Mouse (Mus musculus) bone marrow, adult 2 months (tissue): ENCODE measurements around the gene Zfp626. TPM values are rescaled to one million over a fixed set of nuclear protein-coding genes. Genes with fewer than 3 reads are reported as not detected.
"Not testable (repeated sequence)": the region's sequence is repeated elsewhere in the genome, so short reads cannot be mapped to it uniquely, and the experiment has no call there.

Experiments used
- H3K27ac ChIP-seq: fragments of 200-500 bp; 2 replicates; pipeline ENCODE4 v1.5.1; 2012; ENCODE audit warnings: low read depth, mild to moderate bottlenecking, control low read depth, inconsistent platforms, low read length; ENCODE audit not compliant: control insufficient read depth, poor library complexity, insufficient read depth
- H3K4me1 ChIP-seq: fragments of 200-500 bp; 2 replicates; pipeline ENCODE4 v1.6.1; 2011; ENCODE audit warnings: low read length; ENCODE audit not compliant: control insufficient read depth, insufficient read depth
- H3K4me3 ChIP-seq: fragments of 200-500 bp; replicated peaks from 2 replicates; pipeline ENCODE3; 2011; ENCODE audit warnings: mild to moderate bottlenecking, low read depth, low read length, control low read depth; ENCODE audit not compliant: control insufficient read depth
- CTCF ChIP-seq: fragments of 200-500 bp; IDR thresholded peaks from 2 replicates; pipeline ENCODE4 v1.5.1; 2011; ENCODE audit warnings: low read length, control low read depth; ENCODE audit not compliant: control insufficient read depth, insufficient read depth
- POLR2A ChIP-seq: fragments of 200-500 bp; IDR thresholded peaks from 2 replicates; pipeline ENCODE4 v1.6.1; 2011; ENCODE audit warnings: low read depth, mild to moderate bottlenecking, control low read depth, low read length, borderline replicate concordance; ENCODE audit not compliant: control insufficient read depth
- WGBS: fragments of 180-500 bp; shearing (Covaris S2); methylation state at CpG from one replicate; pipeline ENCODE4 v1.1.7; 2018; 5-methylcytosine and 5-hydroxymethylcytosine counted together
- polyA plus RNA-seq: library from polyadenylated mRNA; stranded (reverse); fragments of >200 nt; gene quantifications from 2 replicates; pipeline ENCODE4 v1.2.4, GENCODE M21; 2011; ENCODE audit warnings: low replicate concordance; ENCODE audit not compliant: missing spikeins, insufficient read depth, insufficient read length

The Zfp626 gene
- polyA plus RNA-seq, 1 experiment = 3.8 TPM

DNA sequence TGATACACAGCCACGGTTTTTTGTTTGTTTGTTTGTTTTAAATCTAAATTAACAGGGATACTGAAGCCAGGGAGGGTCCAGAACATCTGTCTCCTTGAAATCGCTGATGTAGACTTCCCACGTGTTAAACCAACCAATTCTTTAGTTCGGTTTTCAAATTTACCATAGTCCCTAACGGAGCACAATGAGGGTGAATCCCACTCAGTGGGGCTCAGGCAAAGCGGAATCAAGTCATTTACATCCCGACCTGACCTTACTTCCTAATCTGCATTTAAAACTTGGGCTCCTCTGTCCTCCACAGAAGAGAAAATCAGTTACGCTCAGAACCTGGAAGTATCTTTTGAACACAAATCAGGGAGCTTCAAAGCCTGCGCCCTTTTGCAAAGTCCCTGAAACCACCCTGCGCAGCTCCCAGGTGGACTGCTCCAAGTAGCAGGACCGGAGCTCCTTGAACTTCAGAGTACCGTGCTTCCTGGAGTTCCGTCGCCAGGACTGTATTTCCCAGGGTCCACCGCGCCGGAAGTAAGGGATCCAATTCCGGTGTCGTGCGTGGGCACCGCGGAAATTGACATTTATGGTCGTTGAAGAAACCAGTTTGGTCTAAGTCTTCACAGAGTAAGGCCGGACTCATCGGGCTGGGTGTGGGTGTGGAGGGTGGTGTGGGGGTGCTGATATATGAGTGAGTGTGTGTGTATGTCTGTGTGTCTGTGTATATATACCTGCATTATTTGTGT, 2.5 kb upstream of the Zfp626 start:
- Histone ChIP-seq H3K4me1 (no peaks in the 10 kb centered on the region), H3K27ac (no peak overlapping the region), H3K4me3 (peak overlapping the region; percentile 75)
- no peak for TF ChIP-seq CTCF
- no peak for TF ChIP-seq POLR2A
- under 1% methylated on average over 25 of the region's 25 CpGs for WGBS

- H3K4me1 ChIP-seq, H3K4me3 ChIP-seq, H3K27ac ChIP-seq: not testable (repeated sequence)
- 86% methylated on average over 7 of the region's 7 CpGs for WGBS
Measured at GRCm38 (mm10) chr7:27807305-27807704, 309 bp downstream of the Zfp626 start.

GRCm38 (mm10) chr7:27818526-27819110, 11.6 kb downstream of the Zfp626 start:
- TF ChIP-seq POLR2A = no peak
- TF ChIP-seq CTCF = no peak
- Histone ChIP-seq H3K4me3 (no peak overlapping the region), H3K4me1 (no peaks in the 10 kb centered on the region), H3K27ac (no peak overlapping the region)
- WGBS = 92% methylated on average over 7 of the region's 7 CpGs

DNA sequence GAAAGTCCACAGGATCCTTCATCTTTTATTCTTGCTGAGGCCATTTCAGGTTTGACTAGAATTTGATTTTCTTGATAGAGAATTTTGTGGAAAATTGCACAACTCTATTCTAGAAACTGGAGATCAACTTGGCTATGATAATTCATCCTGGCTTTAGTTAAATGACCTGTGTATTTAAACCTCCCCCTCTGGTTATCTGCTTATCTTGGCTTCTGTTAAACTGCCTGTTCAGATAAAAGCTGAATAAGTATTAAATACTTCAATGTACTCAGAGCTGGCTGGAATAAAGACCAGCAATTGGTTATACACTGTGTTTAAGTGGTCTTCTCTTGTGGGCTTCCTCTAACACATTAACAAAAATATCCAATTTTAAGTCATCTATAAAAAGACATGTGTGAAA, 15.6 kb downstream of the Zfp626 start:
- TF ChIP-seq POLR2A (no peak), CTCF (no peak)
- Histone ChIP-seq H3K4me3 (no peak overlapping the region), H3K4me1 (no peaks in the 10 kb centered on the region), H3K27ac (no peak overlapping the region)

DNA sequence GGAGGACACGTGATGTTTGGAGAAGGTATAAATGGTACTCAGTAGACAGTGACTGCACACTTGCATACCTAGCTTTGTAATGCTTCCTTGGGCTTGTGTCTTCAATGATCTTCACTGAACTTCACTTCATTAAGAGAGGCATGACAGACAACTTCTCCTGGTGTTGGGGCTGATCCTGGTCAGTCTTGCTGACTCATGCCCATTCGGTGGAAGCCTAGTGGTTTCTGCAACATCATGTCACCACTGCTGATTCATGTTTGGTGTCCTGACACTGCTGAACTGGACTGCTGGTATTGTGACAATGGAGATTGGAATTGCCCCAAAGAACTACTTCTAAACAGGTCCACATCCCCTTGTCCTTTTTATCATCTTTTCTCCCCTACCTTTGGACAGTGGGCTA, 27.1 kb downstream of the Zfp626 start:
- Histone ChIP-seq H3K27ac (no peak overlapping the region), H3K4me3 (no peak overlapping the region), H3K4me1 (no peaks in the 10 kb centered on the region)
- WGBS = 71% methylated on average over 2 of the region's 2 CpGs
- TF ChIP-seq POLR2A (no peak), CTCF (no peak)

DNA sequence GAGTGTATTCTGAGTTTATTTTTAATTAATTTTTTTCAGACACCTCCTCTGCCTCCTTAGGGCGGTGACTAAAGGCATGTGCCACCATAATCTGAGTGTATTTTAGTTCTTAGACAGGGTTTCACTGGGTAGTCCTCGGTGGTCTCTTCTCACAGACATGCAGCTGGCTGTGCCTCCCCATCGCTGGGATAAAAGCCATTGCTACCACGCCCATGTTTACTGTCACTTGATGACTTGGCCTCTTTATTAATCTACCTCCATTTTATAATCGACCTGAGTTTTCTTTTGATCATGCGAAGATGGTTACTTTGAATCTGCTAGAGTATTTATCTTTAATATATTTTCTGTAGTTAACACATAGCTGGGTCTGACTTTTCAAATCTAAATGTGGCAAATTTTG, 30.9 kb downstream of the Zfp626 start:
- WGBS = 33% methylated on average over 6 of the region's 6 CpGs
- Histone ChIP-seq H3K27ac (no peak overlapping the region), H3K4me1 (no peaks in the 10 kb centered on the region), H3K4me3 (peak overlapping the region; percentile 81)
- TF ChIP-seq CTCF = no peak
- no peak for TF ChIP-seq POLR2A

DNA sequence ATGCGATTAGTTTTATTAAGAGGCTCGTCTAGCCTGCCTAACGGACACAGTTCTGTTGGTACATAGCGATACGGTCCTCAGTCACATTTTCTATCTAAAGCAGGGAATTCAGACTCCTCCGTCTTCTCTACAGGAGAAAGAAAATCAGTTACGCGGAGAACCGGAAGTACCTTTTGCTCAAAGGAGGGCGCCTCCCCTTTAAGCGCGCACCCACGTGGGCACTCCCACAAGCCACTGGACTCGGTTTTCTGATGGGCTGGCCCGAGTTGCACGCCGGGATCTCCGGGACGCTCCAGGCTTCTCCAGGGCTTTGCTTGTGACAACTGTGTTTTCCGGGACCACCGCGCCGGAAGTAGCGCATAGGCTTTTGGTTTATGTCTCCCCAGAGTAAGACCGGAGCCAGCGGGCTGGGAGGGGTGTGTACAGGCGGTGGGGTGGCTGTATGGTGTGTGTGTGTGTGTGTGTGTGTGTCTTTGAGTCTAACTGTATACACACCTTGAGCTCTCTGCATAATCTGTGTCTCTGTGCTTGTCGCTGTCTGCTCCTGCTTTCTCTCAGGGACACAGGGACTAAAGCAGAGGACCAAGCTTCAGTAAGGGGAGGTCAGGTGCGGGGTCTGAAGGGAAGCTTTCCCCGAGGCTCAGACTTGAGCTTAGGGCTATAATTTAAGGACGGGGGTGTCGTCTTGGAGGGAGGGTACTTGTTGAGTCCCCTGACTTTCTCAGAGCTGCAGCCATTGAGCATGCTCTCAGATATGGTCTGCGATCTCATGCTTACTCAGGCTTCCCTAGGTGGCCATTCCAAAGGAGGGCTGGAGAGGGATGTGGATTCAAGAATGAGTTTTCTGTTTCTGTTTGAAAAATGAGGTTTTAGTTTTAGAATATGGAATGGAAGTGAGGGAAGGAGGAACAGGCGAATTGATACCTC, 31.6 kb downstream of the Zfp626 start, which contains the start of gene Zfp59:
TSS of gene Zfp59 (plus strand) at position 285 of the 927 bp plus-strand sequence.
- no peak within 1 kb of the TSS for H3K27ac ChIP-seq
- H3K4me1 ChIP-seq = no peaks in the 10 kb centered on the region
- no peak for TF ChIP-seq CTCF
- TF ChIP-seq POLR2A = 0 out of 2 replicates have a peak, but pooled peaks have one; percentile 31
- peak within 1 kb of the TSS; percentile 81 for H3K4me3 ChIP-seq
- 4% methylated on average over 34 of the region's 34 CpGs for WGBS

- no peak overlapping the region for H3K4me3 ChIP-seq
- 88% methylated on average over 7 of the region's 7 CpGs for WGBS
Measured at GRCm38 (mm10) chr7:27839596-27839995, 32.6 kb downstream of the Zfp626 start.

More at GRCm38 (mm10) chr7:27839596-27839995, 32.6 kb downstream of the Zfp626 start:
- Histone ChIP-seq H3K27ac (no peak overlapping the region), H3K4me1 (no peaks in the 10 kb centered on the region)
- TF ChIP-seq CTCF = no peak
- TF ChIP-seq POLR2A = no peak
